Mouse (Mus musculus) hematopoietic stem cell, adult 5-6 weeks (primary cell): ENCODE data around the gene Ermap. TPM values are rescaled to one million over a fixed set of nuclear protein-coding genes. Genes with fewer than 3 reads are reported as not detected.
A peak's percentile ranks its signal among the peaks of the same experiment; 100 is the strongest.

Experiments used
- ATAC-seq, 2 experiments: fragments of 125-278 bp in 1 of 2; replicated peaks in 1 of 2; 2 replicates each; pipeline ENCODE4 v1.8.0; 2016 to 2017; ENCODE audit warnings: inconsistent platforms in 2 of 2, mild to moderate bottlenecking in 2 of 2, moderate number of reproducible peaks in 2 of 2, low read depth in 1 of 2, moderate TSS enrichment in 1 of 2; ENCODE audit not compliant: low FRiP score in 2 of 2, poor library complexity in 2 of 2, severe bottlenecking in 2 of 2, insufficient read depth in 1 of 2, low TSS enrichment in 1 of 2
- total RNA-seq: library from RNA; stranded (forward); fragments of 172-1452, 232-1000 nt; gene quantifications from 2 replicates; pipeline ENCODE4 v1.2.3, GENCODE M21; 2017

The Ermap gene
- total RNA-seq, 1 experiment from 2014 or later, result 38.1 TPM

GRCm38 (mm10) chr4:119157186-119157585 lies 32.6 kb downstream of the Ermap start:
- ATAC-seq, result no peak

- no peak for ATAC-seq
These were observed 41.1 kb downstream of the Ermap start for GRCm38 (mm10) chr4:119148741-119149140.

DNA sequence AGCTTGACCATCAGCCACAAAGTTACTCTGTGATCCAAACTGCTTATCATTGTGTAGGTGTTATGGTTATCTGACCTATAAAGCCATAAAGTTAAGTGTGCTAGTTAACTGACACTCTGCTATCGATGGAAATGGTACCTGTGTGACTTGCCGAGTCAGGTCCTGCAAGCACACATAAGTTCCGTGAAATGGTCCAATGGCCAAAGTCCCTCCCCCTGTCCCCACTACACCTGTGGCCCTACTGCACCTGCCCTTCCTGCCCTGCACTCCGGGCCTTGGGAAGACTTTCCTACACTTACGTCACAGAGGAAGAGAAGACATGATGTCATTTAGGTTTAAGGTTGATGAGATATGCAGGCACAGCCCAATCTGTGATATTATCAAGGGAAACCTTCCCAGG lies 42.5 kb downstream of the Ermap start:
- ATAC-seq, result no peak

DNA sequence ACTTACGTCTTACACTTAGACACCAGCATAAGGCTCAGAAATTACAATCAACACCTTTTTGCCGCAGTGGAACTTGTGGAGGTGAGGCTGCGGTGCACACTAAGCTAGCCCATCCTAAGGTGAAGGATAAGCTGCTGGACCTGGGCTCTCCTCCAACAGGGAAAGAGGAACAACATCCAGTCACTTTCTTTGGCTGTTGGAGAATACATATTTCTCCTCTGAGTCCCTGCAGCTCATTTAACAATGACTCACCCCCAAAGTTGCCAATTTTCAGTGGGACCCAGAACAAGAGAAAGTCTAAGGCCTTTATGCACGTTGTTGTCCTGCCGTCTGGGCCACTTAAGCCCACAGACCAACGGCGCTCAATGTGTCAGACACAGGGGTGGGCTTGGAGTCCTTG lies 43.0 kb downstream of the Ermap start:
- no peak for ATAC-seq

DNA sequence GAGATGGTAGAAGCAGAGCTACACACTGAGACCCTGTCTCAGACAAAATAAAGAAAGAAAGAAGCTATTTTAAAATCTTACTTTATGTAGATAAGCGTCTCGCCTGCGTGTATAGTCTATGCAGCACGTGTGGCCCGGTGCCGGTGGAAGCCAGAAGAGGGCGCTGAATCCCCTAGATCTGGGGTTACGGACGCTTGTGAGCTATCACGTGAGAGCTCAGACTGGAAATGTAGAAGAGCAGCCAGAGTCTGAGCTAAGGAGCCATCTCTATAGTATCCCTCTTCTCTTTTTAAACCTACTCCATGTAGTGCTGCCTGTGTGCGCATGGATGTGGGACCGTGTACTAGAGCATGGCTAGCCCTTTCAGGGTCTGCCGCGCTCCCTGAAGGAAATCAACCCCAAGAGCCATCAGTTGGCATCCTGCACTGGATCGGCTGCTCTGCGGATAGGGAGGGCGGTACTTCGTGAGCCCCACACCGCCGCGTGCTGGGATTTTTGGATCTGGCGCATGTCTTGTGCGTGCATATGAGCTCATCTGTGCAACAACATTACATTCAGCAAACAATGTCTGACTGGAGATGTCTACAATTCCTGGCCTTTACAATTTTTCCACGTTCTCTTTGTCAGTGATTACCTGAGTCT lies 47.5 kb downstream of the Ermap start:
- 0 out of 4 replicates have a peak, but pooled peaks of 1 of the 2 experiments have one; percentile 27 for ATAC-seq

DNA sequence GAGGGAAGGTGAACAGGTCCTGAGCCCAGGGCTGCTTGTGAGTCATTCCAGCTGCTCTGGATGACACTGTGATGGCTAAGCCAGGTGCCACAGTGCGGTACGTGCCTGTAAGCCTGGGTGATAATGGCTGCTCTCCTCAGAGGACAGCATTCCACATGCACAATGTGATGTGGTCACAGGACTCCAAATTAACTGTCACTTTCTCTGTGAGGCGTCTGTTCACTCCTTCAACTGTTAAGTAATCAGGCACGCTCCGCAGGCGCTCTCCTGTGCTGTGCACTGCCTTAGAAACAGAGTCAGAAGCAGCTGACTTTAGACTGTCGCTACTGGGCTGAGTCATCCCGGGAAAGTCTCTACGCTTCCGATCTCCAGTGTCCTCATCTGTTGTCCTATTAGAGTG lies 48.6 kb downstream of the Ermap start:
- ATAC-seq, result no peak

GRCm38 (mm10) chr4:119140126-119140525 lies 49.7 kb downstream of the Ermap start:
- 0 out of 4 replicates have a peak, but pooled peaks of 1 of the 2 experiments have one; percentile 41 for ATAC-seq

- no peak for ATAC-seq
These were observed 51.0 kb downstream of the Ermap start for GRCm38 (mm10) chr4:119138776-119139175.

- ATAC-seq, result no peak
These were observed 51.6 kb downstream of the Ermap start for GRCm38 (mm10) chr4:119138171-119138570.

DNA sequence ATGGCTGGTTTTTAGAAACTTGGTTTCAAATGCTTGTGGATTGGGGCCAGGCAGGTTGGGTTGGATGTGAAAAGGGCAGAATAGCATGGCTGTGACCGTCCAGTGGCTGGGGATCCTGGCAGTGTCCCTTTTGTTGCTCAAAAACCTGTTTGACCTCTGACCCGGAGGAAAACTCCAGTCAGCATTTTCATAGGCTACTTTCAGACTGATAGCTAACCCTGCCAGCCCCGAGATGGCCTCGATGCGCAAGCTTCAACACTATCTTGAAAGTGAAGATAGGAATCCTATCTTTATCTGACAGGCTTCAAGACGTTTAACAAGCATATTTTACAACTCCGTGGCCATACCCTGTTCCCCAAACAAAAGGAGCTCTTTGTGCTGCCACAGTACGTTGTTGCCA lies 52.5 kb downstream of the Ermap start:
- no peak for ATAC-seq

- ATAC-seq, result no peak
These were observed 56.0 kb downstream of the Ermap start for GRCm38 (mm10) chr4:119133860-119134259.

GRCm38 (mm10) chr4:119133306-119133705 lies 56.5 kb downstream of the Ermap start:
- no peak for ATAC-seq

DNA sequence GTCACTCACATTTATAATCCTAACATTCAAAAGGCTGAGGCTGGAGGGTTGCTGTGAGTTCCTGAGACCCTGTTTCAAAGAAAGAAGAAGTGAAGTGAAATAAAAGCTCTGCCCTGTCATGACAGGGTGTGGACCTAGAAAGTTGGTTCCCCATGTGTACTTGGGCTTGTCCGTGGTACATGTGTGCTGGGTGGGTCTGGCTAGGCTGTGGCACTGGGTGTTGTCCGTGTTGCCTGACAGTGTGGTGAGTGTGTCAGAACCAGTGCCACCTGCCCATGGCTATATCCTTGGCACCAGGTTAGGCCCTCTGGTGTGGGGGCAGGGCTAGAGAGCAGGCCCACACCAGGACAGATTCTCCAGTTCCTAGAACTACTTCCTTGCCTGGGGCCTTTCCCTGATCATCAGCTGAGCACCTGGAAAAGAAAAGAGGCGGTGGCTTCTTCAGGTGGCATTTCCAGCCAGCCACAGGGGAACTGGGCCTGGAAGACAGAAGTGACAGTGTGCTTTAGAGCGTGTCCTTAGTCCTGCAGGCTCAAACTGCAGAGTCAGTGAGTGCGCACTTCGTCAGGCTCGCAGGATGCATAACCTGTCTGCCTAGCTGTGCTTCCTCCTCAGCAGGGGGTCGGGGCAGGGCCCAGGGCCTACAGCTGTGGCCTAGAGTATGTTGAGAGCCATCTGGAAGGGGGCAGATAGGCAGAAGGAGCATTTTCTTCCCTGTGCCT lies 58.5 kb downstream of the Ermap start:
- ATAC-seq, result no peak

DNA sequence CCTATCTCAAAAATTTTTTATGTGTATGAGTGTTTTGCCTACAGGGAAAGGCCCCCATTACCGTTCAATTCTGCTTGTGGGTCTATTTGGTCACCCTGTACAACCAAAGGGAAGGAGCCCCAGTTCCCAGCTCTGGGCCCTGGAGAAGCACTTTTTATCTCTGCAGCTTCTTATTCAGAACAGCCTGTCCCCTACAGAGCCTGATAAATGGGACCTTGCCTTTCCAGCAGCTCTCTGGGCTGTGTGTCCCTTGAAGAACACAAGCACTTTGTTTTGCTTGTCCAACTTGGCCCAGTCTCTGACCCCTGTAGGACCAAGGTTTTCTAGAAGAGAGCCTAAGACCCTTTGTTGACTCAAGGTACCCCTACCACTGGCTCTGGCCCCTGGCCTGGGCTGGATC lies 60.7 kb downstream of the Ermap start:
- no peak for ATAC-seq

DNA sequence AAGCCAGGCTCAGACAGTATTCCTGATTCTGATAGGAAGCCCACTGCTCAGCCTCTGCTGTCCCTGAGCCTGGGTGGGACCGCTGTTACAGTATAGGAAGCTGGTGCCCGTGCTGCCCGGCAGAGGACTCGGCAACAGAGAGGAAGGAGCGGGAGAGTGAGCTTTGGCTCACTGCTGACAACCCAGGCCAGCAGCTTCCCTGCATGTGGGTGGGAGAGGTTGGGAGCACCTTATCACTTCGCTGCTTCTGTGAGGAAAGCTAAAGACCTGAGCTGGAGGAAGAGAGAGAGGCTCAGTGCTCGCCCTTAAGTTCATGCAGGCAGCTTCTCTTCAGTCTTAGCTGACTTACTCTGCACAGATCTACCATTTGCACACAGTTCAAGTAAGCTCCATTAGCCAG lies 61.3 kb downstream of the Ermap start:
- no peak for ATAC-seq

DNA sequence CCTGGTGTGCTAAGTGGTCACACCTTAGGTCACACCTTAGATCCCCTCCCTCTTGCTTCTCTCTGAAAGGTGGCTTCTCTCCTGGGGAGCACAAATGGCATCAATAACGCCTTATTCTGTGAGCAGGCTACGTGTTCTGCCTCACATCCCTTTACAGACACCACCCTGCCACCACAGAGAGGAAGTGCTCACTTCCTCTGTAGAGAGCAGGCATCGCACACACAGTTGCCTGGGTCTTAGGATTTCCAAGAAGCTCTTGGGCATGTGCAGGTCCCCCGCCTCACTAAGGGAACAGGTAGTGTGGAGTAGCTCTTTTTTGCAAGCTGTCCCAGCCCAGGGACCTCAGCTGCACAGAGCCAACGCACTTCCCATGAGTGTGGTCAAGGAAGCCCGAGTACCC lies 62.6 kb downstream of the Ermap start:
- peak; percentile 92 to 93 for ATAC-seq

GRCm38 (mm10) chr4:119125577-119126270 lies 64.1 kb downstream of the Ermap start:
- peak in 1 of 2 experiments; percentile 25; a peak in 1 of 4 replicates for ATAC-seq
